Mouse (Mus musculus): ENCODE data around the gene Lyz2.

GRCm38 (mm10) chr10:117320571-117320981, 38.5 kb upstream of the Lyz2 start:
- TF ChIP-seq CTCF (IDR thresholded peaks at IDR 0.05; ENCODE audit: low read depth, low read length) (no peak), POLR2A (IDR thresholded peaks at IDR 0.05; ENCODE audit: extremely low read depth, insufficient read depth, low read length) (no peak)

All from liver, adult 2 months (tissue).